Mouse (Mus musculus): ENCODE measurements around the gene Gm11127. TPM values are rescaled to one million over a fixed set of nuclear protein-coding genes. Genes with fewer than 3 reads are reported as not detected.
"Not testable (repeated sequence)": the region's sequence is repeated elsewhere in the genome, so short reads cannot be mapped to it uniquely, and the experiment has no call there.

Gm11127 gene
- polyA plus RNA-seq (2014; fragmentation: Nextera tagmentation; extraction: Ambion mirVana): not detected in 2 replicates

DNA sequence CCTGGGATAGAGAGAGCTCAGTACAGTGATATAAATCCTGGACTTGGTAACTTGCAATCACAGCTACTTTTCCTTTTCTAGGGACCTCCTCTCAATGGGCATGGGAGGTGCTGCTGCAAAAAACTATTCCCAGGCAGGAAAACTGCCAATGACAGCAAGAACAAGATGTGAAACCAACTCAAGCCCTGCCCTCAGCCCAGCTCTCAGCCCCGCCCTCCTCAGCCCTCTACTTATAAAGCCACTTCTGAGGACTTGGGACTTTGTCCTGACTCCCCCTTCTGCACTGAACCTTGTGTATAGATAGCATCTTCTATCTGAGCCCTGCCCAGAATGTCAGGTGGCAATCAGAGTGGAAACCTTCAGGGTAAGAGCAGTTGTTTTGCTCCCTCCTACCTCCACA is at the start of gene Gm11127:
Gm11127 (minus strand) TSS at position 10 of the 400 bp plus-strand sequence.
- H3K27ac ChIP-seq (replicated peaks in 1 of 2; ENCODE audit: control insufficient read depth in 1 of 2, insufficient read depth in 1 of 2, low read depth in 2 of 2, low read length in 2 of 2); H3K9ac ChIP-seq (ENCODE audit: low read length); H3K4me1 ChIP-seq (ENCODE audit: control insufficient read depth in 2 of 2, insufficient read depth in 2 of 2, low read length in 2 of 2); H3K9me3 ChIP-seq (ENCODE audit: control insufficient read depth, low read length); H3K4me3 ChIP-seq (ENCODE audit: control insufficient read depth in 1 of 2, insufficient read depth in 1 of 2, low read depth in 1 of 2, low read length in 2 of 2); H3K36me3 ChIP-seq (ENCODE audit: control insufficient read depth, insufficient read depth, low read length); ATAC-seq (ENCODE audit: insufficient number of reproducible peaks, insufficient read depth, low FRiP score, low read depth); H3K27me3 ChIP-seq (ENCODE audit: control insufficient read depth, insufficient read depth, low read length); H3K4me2 ChIP-seq (ENCODE audit: low read length): not testable (repeated sequence)
- 67% methylated on average over 1 of the region's 1 CpGs for WGBS

DNA sequence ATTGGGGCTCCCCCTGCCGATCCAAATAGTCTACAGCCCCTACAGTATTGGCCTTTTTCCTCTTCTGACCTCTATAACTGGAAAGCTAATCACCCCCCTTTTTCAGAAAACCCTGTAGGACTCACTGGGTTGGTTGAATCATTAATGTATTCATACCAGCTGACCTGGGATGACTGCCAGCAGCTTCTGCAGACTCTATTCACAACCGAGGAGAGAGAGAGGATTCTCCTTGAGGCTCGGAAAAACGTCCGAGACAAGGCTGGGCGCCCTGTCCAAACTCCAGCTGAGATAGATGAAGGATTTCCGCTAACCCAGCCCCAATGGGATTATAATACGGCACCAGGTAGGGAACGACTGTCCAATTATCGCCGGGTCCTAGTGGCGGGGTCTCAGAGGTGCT is 43.9 kb upstream of the Gm11127 start:
- H3K9ac ChIP-seq (ENCODE audit: low read length); ATAC-seq (ENCODE audit: insufficient number of reproducible peaks, insufficient read depth, low FRiP score, low read depth): not testable (repeated sequence)
- WGBS: 91% methylated on average over 11 of the region's 12 CpGs

DNA sequence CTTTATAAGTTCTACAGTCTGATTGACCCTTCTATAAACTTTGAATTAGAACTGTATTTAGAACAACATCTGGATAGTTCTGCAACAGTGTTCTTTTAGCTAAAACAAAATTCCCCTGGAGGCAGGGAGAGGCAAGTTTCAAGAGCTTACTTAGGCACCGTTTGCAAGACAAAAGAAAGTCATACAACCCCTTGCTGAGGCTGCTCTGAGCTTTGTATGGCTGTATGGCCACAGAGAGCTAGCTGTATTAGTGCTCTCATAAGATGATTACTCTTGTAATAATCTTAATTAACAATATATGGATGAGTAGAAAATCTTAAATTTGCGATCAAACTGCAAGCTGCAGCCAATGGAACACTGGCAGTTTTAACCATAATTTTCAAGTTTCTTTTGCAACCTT is 41.4 kb upstream of the Gm11127 start:
- not testable (repeated sequence) for H3K4me2 ChIP-seq (ENCODE audit: low read length); H3K9me3 ChIP-seq (ENCODE audit: control insufficient read depth, low read length); H3K27me3 ChIP-seq (ENCODE audit: control insufficient read depth, insufficient read depth, low read length); ATAC-seq (ENCODE audit: insufficient number of reproducible peaks, insufficient read depth, low FRiP score, low read depth); H3K9ac ChIP-seq (ENCODE audit: low read length); H3K36me3 ChIP-seq (ENCODE audit: control insufficient read depth, insufficient read depth, low read length); H3K4me1 ChIP-seq (ENCODE audit: control insufficient read depth in 2 of 2, insufficient read depth in 2 of 2, low read length in 2 of 2); H3K27ac ChIP-seq (replicated peaks in 1 of 2; ENCODE audit: control insufficient read depth in 1 of 2, insufficient read depth in 1 of 2, low read depth in 2 of 2, low read length in 2 of 2); H3K4me3 ChIP-seq (ENCODE audit: control insufficient read depth in 1 of 2, insufficient read depth in 1 of 2, low read depth in 1 of 2, low read length in 2 of 2)
- WGBS: 67% methylated on average over 2 of the region's 2 CpGs

More for the DNA sequence above, 43.9 kb upstream of the Gm11127 start:
- H3K36me3 ChIP-seq (ENCODE audit: control insufficient read depth, insufficient read depth, low read length); H3K27ac ChIP-seq (replicated peaks in 1 of 2; ENCODE audit: control insufficient read depth in 1 of 2, insufficient read depth in 1 of 2, low read depth in 2 of 2, low read length in 2 of 2); H3K4me3 ChIP-seq (ENCODE audit: control insufficient read depth in 1 of 2, insufficient read depth in 1 of 2, low read depth in 1 of 2, low read length in 2 of 2); H3K27me3 ChIP-seq (ENCODE audit: control insufficient read depth, insufficient read depth, low read length); H3K4me2 ChIP-seq (ENCODE audit: low read length); H3K4me1 ChIP-seq (ENCODE audit: control insufficient read depth in 2 of 2, insufficient read depth in 2 of 2, low read length in 2 of 2); H3K9me3 ChIP-seq (ENCODE audit: control insufficient read depth, low read length): not testable (repeated sequence)

DNA sequence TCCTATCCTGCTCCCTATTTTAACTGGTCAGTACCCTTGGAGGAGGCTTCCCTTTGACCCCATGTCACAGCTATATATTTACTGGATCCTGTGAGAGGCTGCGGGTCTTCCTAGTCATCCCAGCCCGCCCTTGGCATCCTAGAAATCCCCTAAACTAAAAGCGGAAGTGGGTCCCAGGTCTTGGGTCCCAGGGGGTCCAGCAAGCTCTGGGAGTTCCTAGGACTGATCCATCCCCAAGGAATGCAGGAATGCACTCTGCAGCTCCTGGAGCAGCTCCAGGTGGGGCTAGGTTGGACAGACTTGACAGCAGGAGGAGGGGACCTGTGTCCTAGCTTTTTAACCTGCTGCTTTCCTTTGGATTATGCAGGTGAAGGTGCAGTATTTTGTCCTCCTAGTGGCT is 35.8 kb upstream of the Gm11127 start:
- Histone ChIP-seq H3K27ac (replicated peaks in 1 of 2; ENCODE audit: control insufficient read depth in 1 of 2, insufficient read depth in 1 of 2, low read depth in 2 of 2, low read length in 2 of 2) (no peak overlapping the region), H3K27me3 (ENCODE audit: control insufficient read depth, insufficient read depth, low read length) (peaks cover 6% of the 10 kb centered on the region), H3K9me3 (ENCODE audit: control insufficient read depth, low read length) (no peaks in the 10 kb centered on the region), H3K4me1 (ENCODE audit: control insufficient read depth in 2 of 2, insufficient read depth in 2 of 2, low read length in 2 of 2) (no peaks in the 10 kb centered on the region), H3K36me3 (ENCODE audit: control insufficient read depth, insufficient read depth, low read length) (no peaks in the 10 kb centered on the region), H3K9ac (ENCODE audit: low read length) (no peak overlapping the region), H3K4me3 (ENCODE audit: control insufficient read depth in 1 of 2, insufficient read depth in 1 of 2, low read depth in 1 of 2, low read length in 2 of 2) (no peak overlapping the region), H3K4me2 (ENCODE audit: low read length) (no peak overlapping the region)
- ATAC-seq (ENCODE audit: insufficient number of reproducible peaks, insufficient read depth, low FRiP score, low read depth): no peak
- 13% methylated on average over 3 of the region's 3 CpGs for WGBS

DNA sequence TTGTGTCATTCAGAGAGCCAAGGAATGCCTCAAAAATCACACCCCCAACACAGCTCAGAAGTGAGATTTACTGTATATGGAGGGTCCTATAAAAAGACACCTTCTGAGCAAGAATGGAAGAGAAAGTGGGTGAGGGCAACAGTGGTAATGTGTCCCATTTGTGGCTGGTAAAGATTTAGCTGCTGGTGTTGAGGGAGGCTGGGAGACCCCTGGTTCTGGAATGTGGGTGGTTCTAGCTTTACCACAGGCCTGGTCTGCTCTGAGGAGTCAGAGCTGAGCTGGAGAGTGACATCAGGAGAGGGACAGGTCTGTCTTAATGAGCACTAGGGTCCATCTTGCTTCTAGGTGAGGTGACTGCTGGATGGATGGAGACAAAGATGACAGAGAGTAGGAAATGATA is 34.3 kb upstream of the Gm11127 start:
- not testable (repeated sequence) for H3K27ac ChIP-seq (replicated peaks in 1 of 2; ENCODE audit: control insufficient read depth in 1 of 2, insufficient read depth in 1 of 2, low read depth in 2 of 2, low read length in 2 of 2); H3K36me3 ChIP-seq (ENCODE audit: control insufficient read depth, insufficient read depth, low read length); H3K9me3 ChIP-seq (ENCODE audit: control insufficient read depth, low read length); H3K4me2 ChIP-seq (ENCODE audit: low read length); H3K27me3 ChIP-seq (ENCODE audit: control insufficient read depth, insufficient read depth, low read length); H3K9ac ChIP-seq (ENCODE audit: low read length); H3K4me3 ChIP-seq (ENCODE audit: control insufficient read depth in 1 of 2, insufficient read depth in 1 of 2, low read depth in 1 of 2, low read length in 2 of 2); H3K4me1 ChIP-seq (ENCODE audit: control insufficient read depth in 2 of 2, insufficient read depth in 2 of 2, low read length in 2 of 2); ATAC-seq (ENCODE audit: insufficient number of reproducible peaks, insufficient read depth, low FRiP score, low read depth)

DNA sequence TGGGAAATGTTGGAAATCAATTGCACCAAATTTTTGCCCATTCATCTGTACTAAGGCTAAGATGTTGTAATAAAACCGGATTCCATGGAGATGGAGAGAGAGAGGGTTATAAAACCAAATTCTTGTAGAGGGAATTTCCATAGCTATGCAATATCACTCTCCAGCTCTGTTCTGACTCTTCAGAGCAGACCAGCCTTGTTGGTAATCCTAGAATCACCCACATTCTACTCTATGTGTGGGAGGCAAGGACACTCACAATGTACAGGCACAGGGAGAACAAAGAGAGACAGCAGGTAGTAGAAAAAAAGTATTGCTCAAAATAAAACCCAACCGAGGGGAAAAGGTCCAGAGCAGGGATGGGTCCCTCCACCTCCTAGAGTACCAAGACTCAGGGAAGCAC is 33.8 kb upstream of the Gm11127 start:
- H3K27ac ChIP-seq (replicated peaks in 1 of 2; ENCODE audit: control insufficient read depth in 1 of 2, insufficient read depth in 1 of 2, low read depth in 2 of 2, low read length in 2 of 2); H3K4me1 ChIP-seq (ENCODE audit: control insufficient read depth in 2 of 2, insufficient read depth in 2 of 2, low read length in 2 of 2); ATAC-seq (ENCODE audit: insufficient number of reproducible peaks, insufficient read depth, low FRiP score, low read depth); H3K36me3 ChIP-seq (ENCODE audit: control insufficient read depth, insufficient read depth, low read length); H3K4me3 ChIP-seq (ENCODE audit: control insufficient read depth in 1 of 2, insufficient read depth in 1 of 2, low read depth in 1 of 2, low read length in 2 of 2); H3K27me3 ChIP-seq (ENCODE audit: control insufficient read depth, insufficient read depth, low read length); H3K4me2 ChIP-seq (ENCODE audit: low read length); H3K9ac ChIP-seq (ENCODE audit: low read length); H3K9me3 ChIP-seq (ENCODE audit: control insufficient read depth, low read length): not testable (repeated sequence)
- no CpG with 5 or more reads among the region's 2 CpGs for WGBS

DNA sequence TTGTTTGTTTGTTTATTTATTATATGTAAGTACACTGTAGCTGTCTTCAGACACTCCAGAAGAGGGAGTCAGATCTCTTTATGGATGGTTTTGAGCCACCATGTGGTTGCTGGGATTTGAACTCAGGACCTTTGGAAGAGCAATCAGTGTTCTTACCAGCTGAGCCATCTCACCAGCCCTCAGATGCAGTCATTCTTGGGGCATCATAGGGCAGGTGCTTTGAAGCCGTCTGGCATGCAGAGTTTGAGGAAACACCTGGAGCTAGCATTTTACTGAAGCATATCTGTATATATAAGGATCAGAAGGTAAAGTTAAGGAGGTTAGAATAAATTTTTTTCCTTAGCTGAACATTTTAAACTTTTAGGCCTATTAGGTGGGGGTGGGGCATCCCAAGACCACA is 27.8 kb upstream of the Gm11127 start:
- H3K27me3 ChIP-seq (ENCODE audit: control insufficient read depth, insufficient read depth, low read length): peaks cover 30% of the 10 kb centered on the region
- not testable (repeated sequence) for H3K36me3 ChIP-seq (ENCODE audit: control insufficient read depth, insufficient read depth, low read length); H3K27ac ChIP-seq (replicated peaks in 1 of 2; ENCODE audit: control insufficient read depth in 1 of 2, insufficient read depth in 1 of 2, low read depth in 2 of 2, low read length in 2 of 2); H3K9me3 ChIP-seq (ENCODE audit: control insufficient read depth, low read length); H3K4me1 ChIP-seq (ENCODE audit: control insufficient read depth in 2 of 2, insufficient read depth in 2 of 2, low read length in 2 of 2); H3K9ac ChIP-seq (ENCODE audit: low read length); ATAC-seq (ENCODE audit: insufficient number of reproducible peaks, insufficient read depth, low FRiP score, low read depth); H3K4me3 ChIP-seq (ENCODE audit: control insufficient read depth in 1 of 2, insufficient read depth in 1 of 2, low read depth in 1 of 2, low read length in 2 of 2); H3K4me2 ChIP-seq (ENCODE audit: low read length)
- WGBS: 50% methylated on average over 1 of the region's 1 CpGs

DNA sequence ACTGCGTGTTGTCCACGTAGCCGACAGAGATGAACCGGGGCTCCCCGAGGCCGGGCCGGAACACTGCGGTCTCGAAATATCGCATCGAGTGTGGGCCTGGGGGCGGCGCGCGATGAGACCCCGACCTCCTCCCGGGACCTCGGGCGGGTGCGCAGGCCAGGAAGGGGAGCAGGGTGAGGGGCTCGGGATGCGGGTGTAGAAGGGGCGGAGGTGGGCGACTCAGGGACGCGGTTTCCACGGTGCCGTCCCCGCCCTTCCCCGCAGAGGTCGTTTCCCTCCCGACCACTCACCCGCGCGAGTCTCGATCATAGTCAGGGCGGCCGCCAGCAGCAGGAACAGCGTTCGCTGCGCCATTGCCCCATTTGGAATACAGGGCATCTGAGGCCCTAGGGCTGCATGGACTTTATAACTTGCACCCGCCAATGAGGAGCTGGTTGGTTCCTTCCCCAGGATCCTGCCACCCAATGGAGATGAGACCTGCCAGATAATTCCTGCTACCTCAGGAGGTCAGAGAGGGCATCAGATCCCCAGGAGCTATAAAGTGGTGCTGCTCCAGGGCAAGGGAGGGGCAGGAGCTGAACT is 25.8 kb upstream of the Gm11127 start:
- H3K27me3 ChIP-seq (ENCODE audit: control insufficient read depth, insufficient read depth, low read length): peaks cover 30% of the 10 kb centered on the region
- peak overlapping the region; percentile 93 for H3K4me2 ChIP-seq (ENCODE audit: low read length)
- no peak overlapping the region for H3K27ac ChIP-seq (replicated peaks in 1 of 2; ENCODE audit: control insufficient read depth in 1 of 2, insufficient read depth in 1 of 2, low read depth in 2 of 2, low read length in 2 of 2)
- H3K9ac ChIP-seq (ENCODE audit: low read length): peak overlapping the region; percentile 57
- no peaks in the 10 kb centered on the region for H3K36me3 ChIP-seq (ENCODE audit: control insufficient read depth, insufficient read depth, low read length)
- H3K4me1 ChIP-seq (ENCODE audit: control insufficient read depth in 2 of 2, insufficient read depth in 2 of 2, low read length in 2 of 2): peaks cover 0 to 3% of the 10 kb centered on the region in 2 experiments; a peak in 2 of 4 replicates
- ATAC-seq (ENCODE audit: insufficient number of reproducible peaks, insufficient read depth, low FRiP score, low read depth): peak; percentile 21; the same call in 1 of the 2 replicates
- no peaks in the 10 kb centered on the region for H3K9me3 ChIP-seq (ENCODE audit: control insufficient read depth, low read length)
- H3K4me3 ChIP-seq (ENCODE audit: control insufficient read depth in 1 of 2, insufficient read depth in 1 of 2, low read depth in 1 of 2, low read length in 2 of 2): peak overlapping the region; percentile 51
- WGBS: under 1% methylated on average over 42 of the region's 42 CpGs

Data from heart, embryonic 14.5 days (tissue).